Mouse (Mus musculus) CD4-positive helper T cell, adult 2 months (primary cell): ENCODE data around the gene Fam186a.
A peak's percentile ranks its signal among the peaks of the same experiment; 100 is the strongest.
"Not testable (repeated sequence)": the region's sequence is repeated elsewhere in the genome, so short reads cannot be mapped to it uniquely, and the experiment has no call there.

Source experiments
- DNase-seq: peaks from one replicate; pipeline ENCODE4 v3.0.0-alpha.2; 2012; ENCODE audit warnings: low read depth, missing footprints, low spot score

Fam186a gene

GRCm38 (mm10) chr15:99934501-99934900 is 32.4 kb downstream of the Fam186a start:
- DNase-seq = no peak

GRCm38 (mm10) chr15:99931231-99931630 is 35.6 kb downstream of the Fam186a start:
- DNase-seq = no peak

DNA sequence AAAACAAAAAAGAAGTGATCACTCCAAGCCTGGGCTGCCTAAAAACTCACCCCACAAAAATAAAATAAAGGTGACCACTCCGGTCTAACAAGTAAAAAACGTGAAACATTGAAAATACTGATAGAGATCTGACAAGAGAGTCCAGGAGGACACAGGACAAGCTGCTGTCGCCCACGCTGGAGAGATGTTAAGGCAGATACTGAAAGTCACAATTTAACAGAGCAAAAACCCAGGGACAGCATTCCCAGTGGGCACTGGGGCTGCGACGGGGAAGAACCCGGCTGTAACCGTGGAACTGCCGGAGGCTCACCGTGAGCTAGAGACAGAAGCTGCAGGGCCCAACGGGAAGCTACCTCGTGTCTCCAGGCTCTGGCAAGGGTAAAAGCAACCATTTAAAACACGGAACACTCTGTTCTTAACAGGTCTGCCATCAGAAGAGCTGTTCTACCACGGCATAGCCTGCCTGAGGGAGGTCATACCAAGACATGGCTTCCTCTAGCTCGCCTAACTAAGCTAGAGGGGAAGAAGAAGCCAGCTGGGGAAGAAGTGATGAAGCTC is 47.2 kb downstream of the Fam186a start:
- DNase-seq = no peak

GRCm38 (mm10) chr15:99917264-99917663 is 49.6 kb downstream of the Fam186a start:
- no peak for DNase-seq

DNA sequence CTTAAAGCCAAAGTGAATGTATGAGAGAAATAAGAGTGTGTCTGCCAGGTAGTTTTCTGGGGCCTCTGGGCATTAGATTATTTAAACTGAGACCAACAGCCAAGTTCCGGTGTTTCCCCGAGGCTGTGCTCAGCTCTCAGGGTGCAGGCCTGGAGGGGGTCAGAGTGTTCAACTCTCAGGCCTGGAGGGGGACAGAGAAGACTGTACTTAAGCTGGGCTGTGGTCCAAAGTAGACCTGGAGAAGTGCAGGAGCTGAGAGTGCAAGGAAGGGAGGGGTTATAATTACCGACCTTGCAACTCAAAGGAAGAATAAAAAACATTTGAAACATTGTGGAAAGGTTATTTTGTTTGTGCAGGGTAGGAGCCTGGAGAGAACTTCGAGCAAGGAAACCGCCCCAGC is 52.2 kb downstream of the Fam186a start:
- no peak for DNase-seq

- no peak for DNase-seq
These were observed 55.1 kb downstream of the Fam186a start for GRCm38 (mm10) chr15:99911785-99912184.

DNA sequence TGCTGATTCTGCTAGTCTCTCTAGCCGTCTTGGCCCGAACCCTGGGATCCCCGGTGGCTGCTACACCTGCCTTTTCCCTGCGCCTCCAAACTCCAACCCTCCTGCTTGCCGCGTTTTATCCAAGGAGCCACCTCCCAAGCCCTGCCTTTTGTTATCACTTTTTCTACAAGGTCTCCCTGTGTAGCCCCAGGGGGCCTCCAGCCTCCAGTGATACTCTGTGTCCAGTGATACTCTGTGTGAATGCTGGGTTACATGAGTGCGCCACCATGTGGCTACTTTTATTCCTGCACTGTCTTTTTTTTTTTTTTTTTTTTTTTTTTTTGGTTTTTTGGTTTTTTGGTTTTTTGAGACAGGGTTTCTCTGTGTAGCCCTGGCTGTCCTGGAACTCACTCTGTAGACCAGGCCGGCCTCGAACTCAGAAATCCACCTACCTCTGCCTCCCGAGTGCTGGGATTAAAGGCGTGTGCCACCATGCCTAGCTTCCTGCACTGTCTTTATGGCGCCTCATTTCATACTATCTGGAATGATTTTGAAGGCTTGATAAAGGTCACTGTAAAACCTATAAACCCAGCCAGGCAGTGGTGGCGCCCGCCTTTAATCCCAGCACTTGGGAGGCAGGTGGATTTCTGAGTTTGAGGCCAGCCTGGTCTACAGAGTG is 57.4 kb downstream of the Fam186a start:
- not testable (repeated sequence) for DNase-seq

- DNase-seq = no peak
These were observed 59.3 kb downstream of the Fam186a start for GRCm38 (mm10) chr15:99907514-99907913.

DNA sequence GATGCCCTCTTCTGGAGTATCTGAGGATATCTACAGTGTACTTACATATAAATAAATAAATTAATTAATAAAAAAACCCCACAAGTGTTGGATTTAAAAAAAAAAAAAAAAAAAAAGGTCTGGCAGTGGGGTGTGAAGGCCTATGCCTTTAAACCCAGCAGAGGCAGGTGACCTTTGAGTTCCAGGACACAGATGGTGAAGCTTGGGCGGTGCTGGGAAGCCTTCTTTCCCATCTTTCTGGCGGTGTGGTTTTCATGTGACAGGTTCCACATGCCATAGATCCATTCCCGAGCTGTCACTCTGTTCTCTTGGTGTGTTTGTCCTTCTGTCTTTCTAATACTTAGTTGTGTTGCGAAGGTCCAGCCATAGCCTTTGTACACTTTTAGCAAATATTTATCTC is 59.8 kb downstream of the Fam186a start:
- no peak for DNase-seq

DNA sequence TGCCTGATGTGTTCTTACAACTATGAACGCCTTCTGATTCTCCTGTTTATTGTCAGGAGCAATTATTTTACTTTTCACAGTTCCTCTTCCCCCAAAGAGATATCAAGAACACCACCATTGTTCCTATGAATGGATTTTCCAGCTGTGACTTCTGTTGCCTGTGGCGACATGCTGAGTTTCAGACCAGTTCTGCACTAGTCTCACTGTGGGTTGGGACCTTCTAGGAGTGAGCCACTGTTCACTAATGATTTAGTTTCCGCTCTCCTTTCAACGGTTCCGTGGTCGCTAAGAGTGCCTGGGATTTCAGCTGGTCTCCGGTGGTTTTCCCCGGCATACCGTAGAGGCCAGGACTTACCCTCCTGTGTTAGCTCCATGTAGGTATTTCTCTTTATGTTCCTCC is 62.0 kb downstream of the Fam186a start:
- DNase-seq = no peak

- peak; percentile 41 for DNase-seq
These were observed 62.5 kb downstream of the Fam186a start for GRCm38 (mm10) chr15:99904333-99904732.

GRCm38 (mm10) chr15:99903227-99903626 is 63.6 kb downstream of the Fam186a start:
- DNase-seq = no peak

- DNase-seq = no peak
These were observed 64.1 kb downstream of the Fam186a start for GRCm38 (mm10) chr15:99902786-99903185.

DNA sequence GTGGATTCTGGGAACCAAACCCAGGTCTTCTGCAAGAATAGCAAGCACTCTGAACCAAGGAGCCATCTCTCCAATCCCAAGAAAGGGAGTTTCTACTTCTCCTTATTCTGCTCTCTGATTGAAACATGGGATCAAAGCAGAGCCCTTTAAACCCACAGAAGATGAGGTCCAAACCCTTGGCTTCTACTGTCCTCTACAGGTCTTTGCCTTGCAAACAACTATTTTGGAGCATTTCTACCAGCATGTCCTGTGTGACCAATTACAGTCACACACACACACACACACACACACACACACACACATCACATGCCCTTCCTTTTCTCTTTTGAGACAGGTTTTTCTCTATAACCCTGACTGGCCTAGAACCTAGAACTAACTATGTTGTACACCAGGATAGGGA is 70.2 kb downstream of the Fam186a start:
- DNase-seq = no peak

GRCm38 (mm10) chr15:99891355-99891754 is 75.5 kb downstream of the Fam186a start:
- DNase-seq = no peak

DNA sequence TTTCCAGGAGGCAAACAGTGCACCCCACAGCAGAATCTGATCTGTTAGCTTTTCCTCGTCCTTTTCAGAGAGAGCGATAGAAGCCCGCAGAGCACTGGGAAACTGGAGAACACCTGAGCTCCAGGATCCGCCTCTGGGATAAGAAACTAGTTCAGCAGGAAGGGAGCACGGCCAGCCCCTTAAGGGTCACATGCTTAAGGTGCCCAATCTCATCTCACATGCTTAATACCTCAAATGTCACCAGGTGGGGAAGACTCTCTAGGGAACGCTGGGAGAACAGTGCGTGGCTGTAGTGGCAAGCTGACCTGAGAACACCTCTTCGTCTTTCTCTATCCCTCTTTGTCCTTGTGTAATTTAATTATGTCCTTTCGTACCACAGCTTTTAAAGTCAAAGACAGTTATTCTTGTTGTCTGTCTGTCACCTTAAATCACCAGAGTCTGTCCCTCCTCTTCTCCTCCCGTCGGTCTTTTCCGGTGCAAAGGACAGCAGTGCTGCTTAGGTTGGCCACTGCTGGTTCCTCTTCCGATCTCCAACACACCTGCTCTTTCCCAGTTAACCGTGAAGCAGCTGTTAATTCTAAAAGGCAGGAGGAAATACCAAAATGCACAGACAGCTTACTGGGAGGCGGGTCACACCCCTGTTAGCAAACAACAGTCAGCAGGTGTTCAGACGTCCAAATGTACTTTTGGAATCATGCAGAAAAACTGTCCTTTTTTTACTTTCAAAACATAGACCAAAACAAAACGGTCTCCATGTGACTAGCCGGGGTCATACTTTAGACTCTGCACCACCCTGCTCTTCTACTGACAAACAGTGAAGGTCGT is 76.2 kb downstream of the Fam186a start:
- DNase-seq = no peak

- no peak for DNase-seq
These were observed 77.5 kb downstream of the Fam186a start for GRCm38 (mm10) chr15:99889275-99889874.

DNA sequence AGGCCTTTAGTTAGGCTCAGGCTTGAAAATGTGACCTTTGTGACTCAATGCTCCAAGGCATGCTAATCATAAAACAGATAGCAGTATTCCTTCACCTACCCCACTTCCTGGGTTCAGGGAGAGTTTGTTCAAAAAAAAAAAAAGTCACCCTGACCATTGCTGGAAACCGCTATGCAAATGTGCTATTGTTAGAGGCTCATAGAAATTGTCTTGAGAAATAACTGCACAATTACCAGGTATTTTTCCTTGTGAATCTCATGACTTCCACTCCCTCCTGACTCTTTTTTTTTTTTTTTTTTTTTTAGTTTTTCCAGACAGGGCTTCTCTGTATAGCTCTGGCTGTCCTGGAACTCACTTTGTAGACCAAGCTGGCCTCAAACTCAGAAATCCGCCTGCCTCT is 79.7 kb downstream of the Fam186a start:
- DNase-seq = not testable (repeated sequence)

DNA sequence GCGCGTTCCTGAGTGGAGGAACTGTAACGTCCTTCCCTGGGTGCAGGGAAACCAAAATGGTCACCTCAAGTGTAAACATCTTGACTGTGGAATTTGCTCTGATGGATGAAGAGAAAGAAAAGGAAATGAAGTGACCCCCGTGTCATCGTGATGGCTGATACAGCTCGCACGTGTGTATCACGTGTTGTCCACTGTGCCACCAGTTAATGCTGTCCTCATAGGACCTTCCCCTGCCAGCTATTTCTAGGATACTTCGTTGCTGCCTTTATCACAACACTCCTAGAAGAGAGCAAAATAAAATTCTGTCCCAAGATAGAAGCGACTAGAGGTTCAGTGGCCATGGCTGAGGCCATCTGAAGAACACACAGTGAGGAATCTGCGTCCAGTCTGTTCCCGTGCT is 82.8 kb downstream of the Fam186a start:
- DNase-seq = no peak

GRCm38 (mm10) chr15:99878541-99878940 is 88.3 kb downstream of the Fam186a start:
- no peak for DNase-seq

- DNase-seq = peak; percentile 89
These were observed 91.5 kb downstream of the Fam186a start, which contains the start of gene Lima1 for GRCm38 (mm10) chr15:99875334-99875869. Gene Lima1, minus strand, starts transcription at chr15:99875456.
